Mouse (Mus musculus) kidney, adult 2 months (tissue): ENCODE measurements at regions not wholly inside any gene's neighbourhood (a gene's known extent, or its start where the extent isn't known, plus 50 kb on each side); places are given as distances from the start of the nearest gene placed in this dataset.

Experiments
- CTCF ChIP-seq: fragments of 200-500 bp; conservative IDR thresholded peaks from 2 replicates; pipeline ENCODE4 v1.5.1; 2011; ENCODE audit warnings: low read depth, mild to moderate bottlenecking, control low read depth, low read length, moderate library complexity, mixed read lengths; ENCODE audit not compliant: insufficient read depth, insufficient read length
- POLR2A ChIP-seq: fragments of 200-500 bp; IDR thresholded peaks from one replicate; pipeline ENCODE4 v1.6.1; 2011; ENCODE audit warnings: low read depth, low read length, control low read depth

GRCm38 (mm10) chr4:125208136-125208915, 80.7 kb upstream of the Zc3h12a start:
- TF ChIP-seq POLR2A (no peak), CTCF (no peak)
